Mouse (Mus musculus) kidney, postnatal 36 days (tissue): Measurements from ENCODE around the gene Cox15.
A peak's percentile ranks its signal among the peaks of the same experiment; 100 is the strongest.

Experiments used
- DNase-seq, 2 experiments: peaks; one replicate each; pipeline ENCODE4 v3.0.0; 2021 to 2022; ENCODE audit warnings: mixed read lengths in 2 of 2

The Cox15 gene

DNA sequence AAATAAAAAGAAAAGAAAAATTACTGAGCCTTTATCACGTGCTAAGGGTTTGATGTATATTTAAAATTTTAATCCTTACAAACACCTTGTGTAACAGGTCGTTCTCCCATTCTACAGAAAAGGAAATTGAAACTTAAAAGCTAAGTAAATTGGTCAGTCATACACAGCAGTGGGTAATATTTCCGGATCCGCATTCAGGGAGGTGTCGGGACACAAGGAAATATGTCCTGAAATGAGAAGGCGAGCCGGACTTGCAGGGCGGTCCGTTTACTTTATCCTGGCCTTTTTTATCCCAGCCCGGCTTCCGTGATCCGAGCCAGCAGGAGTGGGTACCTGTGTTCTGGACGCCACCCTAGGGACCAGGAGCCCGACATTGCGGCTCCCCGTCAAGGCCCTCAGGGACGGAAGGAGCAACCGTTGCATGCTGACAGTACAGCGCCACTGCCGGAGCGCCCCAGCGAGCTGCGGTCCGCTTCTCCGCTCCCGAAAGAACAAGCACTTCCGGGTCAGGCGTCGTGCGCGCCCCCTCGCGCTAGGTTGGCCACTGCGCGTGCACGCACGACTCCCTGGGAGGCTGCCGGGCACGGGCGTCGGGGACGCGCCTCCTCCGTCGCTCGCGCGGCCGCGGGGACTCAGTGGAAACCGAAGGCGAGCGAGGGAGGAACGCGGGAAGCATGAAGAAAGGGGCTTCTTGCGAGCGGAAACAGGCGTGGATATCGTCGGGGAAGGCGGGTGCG, at the start of gene Cox15, which contains the start of gene Cutc:
Gene Cox15, minus strand, starts transcription at position 512 of the 737 bp plus-strand sequence.
Gene Cutc, plus strand, starts transcription at position 508 of the 737 bp plus-strand sequence.
- peak; percentile 97 to 99 for DNase-seq

DNA sequence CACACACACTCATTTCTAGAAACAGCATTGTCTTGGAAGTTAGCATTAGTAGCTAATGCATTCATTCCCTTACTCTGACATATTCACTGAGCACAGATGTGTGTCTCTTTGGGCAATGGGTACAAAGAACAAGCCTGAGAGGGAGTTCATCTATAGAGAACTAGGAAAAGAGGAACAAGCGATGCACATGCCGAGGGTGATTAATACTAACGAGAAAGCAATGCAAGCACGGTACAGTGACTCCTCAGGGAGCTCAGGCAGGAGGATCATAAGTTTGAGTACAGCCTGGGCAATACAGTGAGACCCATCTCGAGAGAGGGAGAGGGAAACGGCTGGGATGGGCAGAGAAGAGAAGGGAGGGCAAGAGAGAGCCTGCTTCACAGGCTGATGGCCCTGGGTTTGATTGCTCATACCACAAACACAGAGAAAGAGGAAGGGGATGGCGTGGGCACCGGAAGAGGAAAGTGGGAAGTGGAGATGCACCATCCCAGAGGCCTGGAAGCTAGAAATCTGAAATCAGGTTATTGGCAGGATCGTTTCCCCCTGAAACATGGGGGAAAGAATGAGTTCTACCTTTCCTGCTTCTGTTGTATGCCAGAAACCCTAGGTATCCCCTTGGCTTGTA, 48.7 kb upstream of the Cox15 start:
- DNase-seq, result no peak

DNA sequence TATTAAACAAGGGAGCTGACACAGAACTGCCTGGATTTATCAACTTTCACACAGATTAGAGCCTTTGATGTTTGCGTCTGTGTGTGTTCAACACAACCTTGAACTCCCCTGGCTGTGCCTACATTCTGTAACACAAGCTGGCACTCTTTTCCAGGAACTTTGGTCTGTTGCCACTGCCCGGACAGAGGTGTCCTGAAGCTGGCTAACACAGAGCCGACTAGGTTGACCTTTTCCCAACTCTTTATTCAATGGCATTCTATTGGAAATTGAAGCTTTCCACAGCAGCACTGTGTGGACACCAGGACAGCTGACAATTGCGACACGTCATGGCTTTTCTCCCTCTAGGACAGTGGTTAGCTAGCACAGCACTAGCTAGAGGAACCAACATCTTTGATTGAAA, 44.4 kb upstream of the Cox15 start:
- DNase-seq, result peak; percentile 28 to 44

DNA sequence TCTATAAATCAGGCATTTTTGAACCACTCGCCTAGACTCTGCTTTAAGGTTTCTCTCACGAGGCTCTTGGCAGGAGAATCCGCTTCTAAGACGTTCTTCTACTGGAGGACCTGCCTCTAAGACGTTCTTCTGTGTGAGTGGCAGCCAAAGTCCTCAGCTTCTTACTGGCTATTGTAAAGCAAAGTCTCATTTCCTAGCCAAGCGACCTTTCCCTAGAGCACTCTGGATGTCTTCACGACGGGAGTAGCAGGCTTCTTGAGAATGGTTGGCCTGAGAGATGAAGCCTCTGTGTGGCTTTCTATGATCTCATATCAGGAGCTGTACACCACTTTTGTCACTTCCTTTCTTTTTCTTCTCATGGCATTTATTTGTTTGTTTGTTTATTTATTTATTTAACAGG, 42.7 kb upstream of the Cox15 start:
- no peak for DNase-seq

DNA sequence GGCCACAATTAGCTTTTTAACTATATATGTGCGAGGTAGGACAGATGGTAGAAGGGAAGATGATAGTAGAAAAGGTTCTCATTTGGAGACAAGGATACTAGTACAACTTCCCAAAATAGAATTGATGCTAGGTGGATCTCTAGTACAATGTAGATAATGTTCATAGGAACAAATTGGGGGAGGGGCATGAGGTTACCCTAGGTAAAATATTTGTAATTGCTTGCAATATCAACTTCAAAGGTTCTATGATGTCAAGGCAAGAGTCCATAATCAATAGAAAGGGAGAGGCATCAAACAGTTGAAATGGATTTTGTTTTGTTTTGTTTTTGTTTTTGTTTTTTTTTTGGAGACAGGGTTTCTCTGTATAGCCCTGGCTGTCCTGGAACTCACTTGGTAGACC, 41.2 kb upstream of the Cox15 start:
- DNase-seq, result no peak

DNA sequence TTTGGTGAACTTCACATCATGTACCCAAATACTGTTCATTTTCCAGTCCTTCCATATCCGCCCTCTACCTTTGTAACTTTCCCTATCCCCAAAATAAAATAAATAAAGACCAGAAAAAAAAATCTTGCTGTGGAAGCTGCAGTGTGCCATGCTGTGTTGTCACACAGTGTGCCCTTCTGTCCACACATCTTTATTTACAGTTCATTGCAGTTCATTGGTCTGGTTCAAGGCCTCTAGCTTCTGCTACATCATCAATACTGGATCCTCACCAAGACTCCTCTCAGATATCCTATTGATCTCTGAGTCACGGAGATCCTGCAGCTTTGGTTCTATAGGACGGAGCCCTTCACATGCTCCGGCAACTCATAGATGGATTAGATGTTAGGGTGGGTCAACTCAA, 39.7 kb upstream of the Cox15 start:
- no peak for DNase-seq

- DNase-seq, result no peak
Observed at GRCm38 (mm10) chr19:43789817-43790216, 37.0 kb upstream of the Cox15 start.

- DNase-seq, result peak in 1 of 2 experiments; percentile 61
Observed at GRCm38 (mm10) chr19:43786249-43787026, 33.6 kb upstream of the Cox15 start.

DNA sequence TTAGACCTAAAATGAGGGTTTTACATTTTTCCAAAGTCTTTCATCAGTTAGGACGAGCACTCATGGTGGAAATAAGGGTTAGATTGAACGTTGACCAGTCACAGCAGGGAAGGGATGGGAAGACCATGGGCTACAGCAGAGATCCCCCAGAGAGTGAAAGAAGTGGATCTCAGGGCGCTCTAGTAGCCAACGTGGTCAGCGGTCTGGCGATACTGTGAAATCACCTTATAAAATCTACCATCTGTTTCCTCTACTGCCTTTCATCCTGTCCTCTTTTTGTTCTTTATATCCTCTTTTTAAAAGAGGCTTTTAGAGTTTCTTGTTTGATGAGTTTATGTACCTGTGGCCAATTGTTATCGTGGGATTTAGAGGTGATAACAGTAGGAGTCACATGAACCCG, 32.0 kb upstream of the Cox15 start:
- DNase-seq, result no peak

- peak; percentile 61 to 75 for DNase-seq
Observed at GRCm38 (mm10) chr19:43781980-43782379, 29.2 kb upstream of the Cox15 start, which contains the start of gene Abcc2. Gene Abcc2, plus strand, starts transcription at chr19:43782192.

DNA sequence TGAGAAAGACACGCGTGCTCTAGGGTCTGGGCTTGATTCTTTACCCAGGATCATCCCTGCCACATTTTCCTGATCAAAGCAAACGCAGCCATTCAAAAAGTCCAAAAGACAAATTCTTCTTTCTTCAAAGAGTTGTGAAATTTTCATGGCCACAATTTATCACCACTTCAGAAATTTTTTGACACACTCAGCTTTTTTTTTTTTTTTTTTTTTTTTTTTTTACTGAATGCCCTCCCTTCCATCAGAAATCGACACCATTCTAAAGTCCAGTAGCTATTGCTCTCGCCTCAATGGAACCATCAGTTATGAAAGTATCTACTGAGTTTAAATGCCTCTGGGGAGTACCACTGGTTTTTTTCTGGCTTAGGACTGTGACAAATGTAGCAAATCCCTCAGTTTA, 27.6 kb upstream of the Cox15 start:
- DNase-seq, result no peak

DNA sequence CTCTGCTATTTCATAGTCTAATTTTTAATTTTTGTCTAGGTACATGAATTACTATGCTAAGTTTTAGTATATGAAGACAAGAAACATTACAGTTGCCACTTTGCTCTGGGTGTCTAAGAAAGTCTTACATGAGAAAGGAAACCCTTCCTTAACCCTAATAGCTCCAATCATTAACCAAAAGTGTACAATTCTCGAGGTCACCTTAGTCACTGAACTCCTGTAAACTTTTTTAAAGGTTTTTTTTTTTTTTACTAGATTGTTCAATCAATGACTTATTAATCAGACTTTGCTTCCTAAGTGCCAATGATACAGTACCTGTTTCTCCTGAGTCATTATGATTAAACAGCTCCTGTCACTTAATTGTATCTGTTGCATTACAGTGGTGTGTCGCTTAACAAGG, 24.5 kb upstream of the Cox15 start:
- DNase-seq, result peak in 1 of 2 experiments; percentile 51

- DNase-seq, result no peak
Observed at GRCm38 (mm10) chr19:43776561-43776960, 23.8 kb upstream of the Cox15 start.

DNA sequence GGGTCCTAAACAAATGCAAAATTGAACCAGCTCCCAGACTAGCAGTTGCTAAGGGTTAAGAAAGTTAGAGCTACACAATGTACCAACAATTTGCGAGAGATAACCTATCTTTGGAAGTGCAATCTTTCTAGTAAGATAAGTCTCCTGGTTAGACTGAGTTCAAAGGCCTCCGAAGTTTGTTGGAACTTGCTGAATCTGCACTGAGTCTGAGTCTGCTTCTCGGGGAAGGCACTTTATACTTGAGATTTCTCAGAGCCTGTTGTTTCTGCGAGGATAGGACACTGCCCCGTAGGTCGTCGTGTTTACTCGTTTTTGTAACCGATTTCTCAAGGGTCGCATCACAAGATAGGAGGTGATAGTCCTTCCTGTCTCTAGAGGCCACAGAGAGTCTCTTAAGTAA, 22.6 kb upstream of the Cox15 start:
- peak; percentile 27 to 51 for DNase-seq

DNA sequence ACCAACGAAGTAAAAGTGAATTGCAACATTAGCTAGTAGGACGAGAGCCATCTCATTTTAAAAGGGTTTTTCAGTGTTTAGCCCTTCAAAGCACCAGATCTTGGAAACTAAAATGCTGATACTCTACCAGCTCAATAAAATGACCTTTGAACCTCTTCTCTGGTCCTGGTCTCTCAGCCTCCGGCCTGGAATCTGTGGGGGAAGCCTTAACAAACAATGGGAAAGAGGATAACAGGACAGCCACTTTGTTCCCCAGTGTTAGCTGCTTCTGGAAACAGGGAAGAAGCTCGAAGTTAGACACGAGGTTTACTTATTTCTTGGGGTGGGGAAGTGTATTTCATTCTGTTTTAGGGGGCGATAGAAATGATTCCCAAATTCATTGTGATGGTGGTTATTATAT, 19.5 kb upstream of the Cox15 start:
- no peak for DNase-seq

DNA sequence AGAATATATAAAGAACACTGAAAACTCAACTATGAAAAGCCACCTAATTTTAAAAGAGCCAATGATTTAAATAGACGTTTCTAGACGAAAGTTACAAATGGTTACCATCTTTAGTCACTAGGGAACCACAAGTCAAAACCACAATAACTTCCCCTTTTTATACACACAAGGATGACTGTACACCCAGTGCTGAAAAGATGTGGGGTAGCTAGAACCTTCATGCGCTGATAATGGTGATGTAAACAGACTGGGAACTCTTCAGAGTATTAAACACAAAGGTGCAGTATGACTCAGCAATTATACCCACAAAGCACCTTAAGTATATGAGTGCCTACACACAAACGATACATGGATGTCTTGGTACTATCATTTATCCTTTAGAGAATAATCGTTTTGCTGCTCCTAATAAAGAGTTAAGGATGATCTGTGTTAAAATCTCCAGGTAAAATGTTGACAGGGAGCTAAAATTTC, 18.7 kb upstream of the Cox15 start:
- DNase-seq, result no peak

DNA sequence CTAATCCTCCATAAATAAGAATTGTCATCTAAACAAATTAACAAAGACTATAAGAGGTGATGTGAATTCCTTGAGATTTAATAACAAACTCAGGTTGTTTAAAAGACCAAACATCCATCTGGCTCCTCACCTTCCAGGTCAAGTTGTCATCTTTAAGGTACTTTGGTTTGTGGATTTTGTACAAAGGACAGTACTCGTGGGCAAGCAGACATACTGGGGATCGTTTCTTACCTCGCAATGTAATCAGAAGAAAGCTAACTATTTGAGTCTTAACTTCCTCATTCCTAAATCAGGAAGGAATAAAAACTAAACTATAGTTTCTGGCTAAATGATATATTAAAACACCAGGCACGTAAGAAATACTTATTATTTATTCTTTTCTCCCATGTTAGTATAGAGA, 17.8 kb upstream of the Cox15 start:
- no peak for DNase-seq

DNA sequence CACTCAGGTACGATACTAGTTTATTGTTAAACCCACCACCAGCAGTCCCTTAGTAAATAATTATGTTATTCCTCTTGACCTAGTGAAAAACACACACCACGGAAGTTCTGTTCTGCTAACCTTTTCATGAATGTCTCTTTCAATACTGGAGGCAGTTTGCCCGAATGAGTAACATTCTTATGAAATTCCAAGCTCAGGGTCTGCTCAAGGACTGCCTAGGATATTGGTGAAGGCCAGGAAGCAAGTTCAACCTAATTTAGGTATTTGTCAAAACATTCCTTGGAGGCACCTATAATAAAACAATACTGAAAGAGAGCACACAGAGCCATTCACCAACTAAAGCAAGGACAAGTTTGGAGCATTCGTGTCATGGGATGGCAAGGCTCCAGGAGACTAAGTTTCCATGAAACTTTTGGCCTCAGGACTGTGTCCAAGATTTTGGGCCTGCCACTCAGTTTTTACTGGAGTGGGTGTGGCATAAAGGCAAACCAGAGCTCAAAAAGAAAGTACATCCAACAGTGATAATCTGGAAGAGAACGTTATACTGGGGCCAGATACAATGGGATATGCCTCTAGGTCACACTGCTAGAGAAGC, 16.7 kb upstream of the Cox15 start:
- peak; percentile 43 to 65 for DNase-seq

DNA sequence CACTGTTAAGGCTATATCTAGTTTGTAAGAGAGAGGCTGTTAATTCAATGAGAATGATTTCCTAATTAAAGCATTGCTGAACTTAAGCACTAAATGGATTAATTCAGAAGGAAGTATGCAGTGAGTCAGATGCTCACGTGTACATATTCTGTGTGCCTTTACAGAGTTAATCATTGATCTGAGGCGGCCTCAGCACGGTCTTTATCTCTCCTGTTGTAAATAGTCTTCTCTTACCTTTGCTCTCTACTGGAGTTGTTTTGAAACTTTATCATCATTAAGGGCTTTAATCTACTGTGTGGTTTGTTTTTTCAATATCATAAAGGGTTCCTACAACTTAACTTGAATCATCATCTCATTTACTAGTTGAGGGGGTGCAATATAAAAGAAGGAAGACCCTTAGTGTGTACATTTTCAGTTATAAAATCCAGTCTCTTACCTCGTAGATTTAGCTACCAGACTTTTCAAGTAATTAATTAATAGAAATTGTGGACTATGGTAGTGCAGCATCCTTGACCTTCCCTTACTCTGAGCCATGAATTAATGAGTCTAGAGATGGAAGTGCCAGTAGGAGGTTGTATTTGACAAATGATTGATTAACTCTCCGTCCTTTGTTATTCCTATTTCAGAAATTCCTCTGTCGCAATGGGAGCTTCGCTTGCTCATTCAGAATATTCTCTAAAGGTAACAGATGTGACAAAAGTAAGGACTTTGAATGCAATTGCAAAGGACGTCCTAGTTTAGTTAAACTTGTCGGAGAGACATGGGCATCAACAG, 14.9 kb upstream of the Cox15 start:
- peak; percentile 42 to 67 for DNase-seq

DNA sequence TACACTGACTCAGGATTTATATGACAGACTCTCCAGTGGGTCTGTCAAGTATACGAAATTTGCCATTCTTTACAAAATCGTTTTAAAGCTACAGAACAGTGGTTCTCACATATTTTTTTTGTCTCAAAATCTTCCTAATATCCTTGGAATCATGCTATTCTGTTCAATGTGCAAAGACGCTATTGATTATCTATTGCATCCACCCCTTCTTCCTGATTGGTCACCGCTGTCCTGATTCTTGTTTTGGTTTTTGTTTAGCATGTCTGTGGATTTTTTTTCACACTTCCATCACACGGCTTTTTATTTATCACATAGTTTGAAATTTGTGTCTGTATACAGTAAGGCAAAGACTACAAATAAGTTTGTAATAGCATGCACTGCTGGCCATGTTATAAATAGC, 13.7 kb upstream of the Cox15 start:
- DNase-seq, result no peak

DNA sequence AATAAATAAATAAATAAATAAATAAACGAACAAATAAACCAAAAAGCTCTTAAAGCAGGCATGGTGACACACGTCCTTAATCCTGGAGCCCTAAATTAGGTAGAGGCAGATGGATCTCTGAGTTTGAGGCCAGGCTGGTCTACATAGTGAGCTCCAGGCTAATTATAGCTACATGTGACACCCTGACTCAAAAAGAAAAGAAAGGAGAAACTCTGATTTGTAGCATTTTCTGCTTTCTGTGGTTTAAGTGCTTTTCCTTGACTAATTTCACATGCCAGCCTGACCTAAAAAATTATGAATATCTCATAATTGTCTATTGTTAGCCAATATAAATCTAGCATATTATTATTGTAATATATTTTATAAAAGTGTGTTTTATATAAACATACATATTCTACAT, 9.6 kb upstream of the Cox15 start:
- no peak for DNase-seq

DNA sequence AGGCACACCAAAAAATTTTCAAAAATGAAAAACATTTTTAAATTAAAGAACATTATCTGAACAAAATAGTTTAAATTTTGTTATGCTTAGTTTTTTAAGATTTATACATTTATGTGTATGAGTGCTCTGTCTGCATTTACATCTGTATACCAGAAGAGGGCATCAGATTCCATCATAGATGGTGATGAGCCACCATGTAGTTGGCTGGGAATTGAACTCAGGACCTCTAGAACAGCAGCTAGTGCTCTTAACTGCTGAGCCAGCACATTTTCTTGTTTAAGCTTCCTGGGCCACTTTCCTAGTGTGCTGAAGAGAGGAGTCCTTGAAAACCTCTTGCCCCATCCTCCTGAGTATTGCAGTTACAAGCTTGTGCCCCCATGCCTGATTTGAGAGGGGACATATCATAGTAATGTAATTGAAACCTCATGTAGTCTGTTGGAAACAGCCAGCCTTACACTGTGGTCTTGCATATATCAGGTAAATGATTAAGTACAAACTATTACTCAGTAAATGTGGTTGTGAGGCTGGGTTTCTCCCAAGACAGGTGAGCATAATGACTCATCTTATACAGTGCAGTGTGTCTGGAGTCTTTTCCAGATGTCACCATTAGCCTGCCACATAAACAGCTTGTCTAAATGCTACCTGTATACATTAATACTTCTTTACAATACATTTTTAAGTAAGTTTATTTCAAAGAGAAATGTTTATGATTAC, 8.9 kb upstream of the Cox15 start:
- DNase-seq, result no peak
